Mouse (Mus musculus) thymus, postnatal 4 days (tissue): ENCODE results near the gene Cdc42ep3.

Experiments
- DNase-seq: peaks from one replicate; pipeline ENCODE4 v3.0.0; 2021

Cdc42ep3 gene

GRCm38 (mm10) chr17:79343334-79343946 lies 11.5 kb downstream of the Cdc42ep3 start:
- no peak for DNase-seq

GRCm38 (mm10) chr17:79342639-79343333 lies 12.1 kb downstream of the Cdc42ep3 start:
- no peak for DNase-seq

- DNase-seq: no peak
These were observed 12.9 kb downstream of the Cdc42ep3 start for GRCm38 (mm10) chr17:79341946-79342470.

GRCm38 (mm10) chr17:79337494-79337893 lies 17.4 kb downstream of the Cdc42ep3 start:
- no peak for DNase-seq

- DNase-seq: no peak
These were observed 20.2 kb downstream of the Cdc42ep3 start for GRCm38 (mm10) chr17:79334701-79335100.

- no peak for DNase-seq
These were observed 21.2 kb downstream of the Cdc42ep3 start for GRCm38 (mm10) chr17:79333650-79334049.

GRCm38 (mm10) chr17:79332864-79333263 lies 22.0 kb downstream of the Cdc42ep3 start:
- no peak for DNase-seq

- DNase-seq: no peak
These were observed 24.5 kb downstream of the Cdc42ep3 start for GRCm38 (mm10) chr17:79330397-79330796.

- no peak for DNase-seq
These were observed 28.0 kb downstream of the Cdc42ep3 start for GRCm38 (mm10) chr17:79326868-79327376.

GRCm38 (mm10) chr17:79317085-79317751 lies 37.7 kb downstream of the Cdc42ep3 start:
- DNase-seq: no peak

GRCm38 (mm10) chr17:79315415-79316094 lies 39.3 kb downstream of the Cdc42ep3 start:
- no peak for DNase-seq

GRCm38 (mm10) chr17:79310465-79310864 lies 44.4 kb downstream of the Cdc42ep3 start:
- no peak for DNase-seq

- no peak for DNase-seq
These were observed 45.4 kb downstream of the Cdc42ep3 start for GRCm38 (mm10) chr17:79309506-79309905.

GRCm38 (mm10) chr17:79305644-79306043 lies 49.2 kb downstream of the Cdc42ep3 start:
- DNase-seq: no peak

- DNase-seq: no peak
These were observed 51.0 kb downstream of the Cdc42ep3 start for GRCm38 (mm10) chr17:79303744-79304497.

- no peak for DNase-seq
These were observed 51.7 kb downstream of the Cdc42ep3 start for GRCm38 (mm10) chr17:79303238-79303637.

GRCm38 (mm10) chr17:79299925-79300324 lies 55.0 kb downstream of the Cdc42ep3 start:
- no peak for DNase-seq

GRCm38 (mm10) chr17:79298968-79299367 lies 55.9 kb downstream of the Cdc42ep3 start:
- DNase-seq: no peak

GRCm38 (mm10) chr17:79295926-79296325 lies 59.0 kb downstream of the Cdc42ep3 start:
- DNase-seq: no peak

GRCm38 (mm10) chr17:79291672-79292071 lies 63.2 kb downstream of the Cdc42ep3 start:
- no peak for DNase-seq

GRCm38 (mm10) chr17:79290697-79291096 lies 64.2 kb downstream of the Cdc42ep3 start:
- no peak for DNase-seq

- DNase-seq: no peak
These were observed 67.6 kb downstream of the Cdc42ep3 start for GRCm38 (mm10) chr17:79287302-79287701.
